Mouse (Mus musculus) ovary, adult 18-20 months (tissue): ENCODE data around the gene Calcb.

Experiments used
- DNase-seq: peaks from one replicate; pipeline ENCODE4 v3.0.0; 2022; ENCODE audit warnings: low spot score, mixed read lengths

The Calcb gene

GRCm38 (mm10) chr7:114754196-114754595 lies 35.8 kb downstream of the Calcb start:
- no peak for DNase-seq

GRCm38 (mm10) chr7:114754626-114755025 lies 36.2 kb downstream of the Calcb start:
- DNase-seq: no peak

GRCm38 (mm10) chr7:114762660-114763059 lies 44.2 kb downstream of the Calcb start:
- DNase-seq: peak; percentile 15

GRCm38 (mm10) chr7:114765273-114765672 lies 46.8 kb downstream of the Calcb start:
- DNase-seq: no peak

GRCm38 (mm10) chr7:114766523-114766922 lies 48.1 kb downstream of the Calcb start:
- no peak for DNase-seq

- no peak for DNase-seq
Observed at GRCm38 (mm10) chr7:114768516-114768915, 50.1 kb downstream of the Calcb start.

- no peak for DNase-seq
Observed at GRCm38 (mm10) chr7:114769041-114769440, 50.6 kb downstream of the Calcb start.

GRCm38 (mm10) chr7:114770586-114770985 lies 52.1 kb downstream of the Calcb start:
- no peak for DNase-seq

- DNase-seq: no peak
Observed at GRCm38 (mm10) chr7:114771801-114772200, 53.4 kb downstream of the Calcb start.
